Mouse (Mus musculus) brain, embryonic 14.5 days (tissue): ENCODE measurements around the gene Hamp. TPM values are rescaled to one million over a fixed set of nuclear protein-coding genes. Genes with fewer than 3 reads are reported as not detected.
"Not testable (repeated sequence)": the region's sequence is repeated elsewhere in the genome, so short reads cannot be mapped to it uniquely, and the experiment has no call there.

ENCODE experiments used
- DNase-seq: peaks from one replicate; pipeline ENCODE4 v3.0.0-alpha.2; 2011; ENCODE audit warnings: low read depth
- CTCF ChIP-seq: fragments of 200-500 bp; IDR thresholded peaks from 2 replicates; pipeline ENCODE4 v1.5.1; 2012; ENCODE audit warnings: inconsistent platforms, mild to moderate bottlenecking, moderate library complexity, borderline replicate concordance; ENCODE audit not compliant: insufficient read depth, insufficient read length; ENCODE audit errors: extremely low read depth
- POLR2A ChIP-seq: fragments of 200-500 bp; IDR thresholded peaks from 2 replicates; pipeline ENCODE4 v1.6.1; 2012; ENCODE audit warnings: mild to moderate bottlenecking, inconsistent platforms, borderline replicate concordance; ENCODE audit not compliant: poor library complexity, insufficient read depth, insufficient read length, severe bottlenecking; ENCODE audit errors: extremely low read depth
- polyA plus RNA-seq: library from polyadenylated mRNA; depleted of rRNA; stranded (reverse); fragments of >200 nt; gene quantifications from 2 replicates; pipeline ENCODE4 v1.2.3, GENCODE M21; 2012

The Hamp gene
- polyA plus RNA-seq, 1 experiment = not detected

DNA sequence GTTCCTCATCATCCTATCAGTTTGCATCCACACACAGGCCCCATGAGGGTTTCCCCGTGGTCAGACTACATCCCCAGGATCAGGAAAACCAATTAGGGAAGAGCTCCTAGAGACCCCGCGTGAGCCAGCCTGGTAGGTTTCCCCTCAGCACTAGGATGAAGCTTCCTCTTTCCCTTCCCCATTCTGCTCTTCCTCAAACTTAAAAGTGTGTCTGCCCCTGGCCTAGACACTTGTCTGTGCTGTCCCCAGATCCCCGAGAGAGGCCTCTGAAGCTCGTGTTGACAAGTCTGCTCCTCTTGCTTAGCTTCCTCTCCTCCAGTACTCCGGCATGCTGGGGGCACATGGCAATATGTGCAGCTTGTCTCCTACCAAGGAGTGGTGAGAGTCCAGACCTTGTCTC lies 9.6 kb upstream of the Hamp start:
- no peak for DNase-seq
- TF ChIP-seq CTCF = no peak
- TF ChIP-seq POLR2A = no peak

- TF ChIP-seq CTCF (no peak), POLR2A (no peak)
- no peak for DNase-seq
Observed at GRCm38 (mm10) chr7:30952441-30953265, 8.8 kb upstream of the Hamp start.

GRCm38 (mm10) chr7:30949902-30950301 lies 6.1 kb upstream of the Hamp start:
- not testable (repeated sequence) for DNase-seq

GRCm38 (mm10) chr7:30945876-30946275 lies 2.0 kb upstream of the Hamp start:
- DNase-seq = no peak
- TF ChIP-seq CTCF (no peak), POLR2A (no peak)

- DNase-seq = not testable (repeated sequence)
Observed at GRCm38 (mm10) chr7:30945466-30945865, 1.6 kb upstream of the Hamp start.

- DNase-seq = not testable (repeated sequence)
Observed at GRCm38 (mm10) chr7:30944706-30945105, 874 bp upstream of the Hamp start.

DNA sequence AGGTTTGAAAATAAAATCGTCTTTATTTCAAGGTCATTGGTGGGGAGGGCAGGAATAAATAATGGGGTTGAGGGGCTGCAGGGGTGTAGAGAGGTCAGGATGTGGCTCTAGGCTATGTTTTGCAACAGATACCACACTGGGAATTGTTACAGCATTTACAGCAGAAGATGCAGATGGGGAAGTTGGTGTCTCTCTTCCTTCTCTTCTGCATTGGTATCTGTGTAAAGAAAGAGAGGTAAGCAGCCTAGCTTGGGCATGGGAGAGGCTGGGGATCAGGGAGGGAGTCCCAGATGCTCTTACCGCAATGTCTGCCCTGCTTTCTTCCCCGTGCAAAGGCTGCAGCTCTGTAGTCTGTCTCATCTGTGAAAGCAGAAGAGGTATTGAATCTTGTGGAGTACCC lies 1.5 kb downstream of the Hamp start:
- not testable (repeated sequence) for DNase-seq

GRCm38 (mm10) chr7:30940070-30940469 lies 3.8 kb downstream of the Hamp start:
- DNase-seq = not testable (repeated sequence)

DNA sequence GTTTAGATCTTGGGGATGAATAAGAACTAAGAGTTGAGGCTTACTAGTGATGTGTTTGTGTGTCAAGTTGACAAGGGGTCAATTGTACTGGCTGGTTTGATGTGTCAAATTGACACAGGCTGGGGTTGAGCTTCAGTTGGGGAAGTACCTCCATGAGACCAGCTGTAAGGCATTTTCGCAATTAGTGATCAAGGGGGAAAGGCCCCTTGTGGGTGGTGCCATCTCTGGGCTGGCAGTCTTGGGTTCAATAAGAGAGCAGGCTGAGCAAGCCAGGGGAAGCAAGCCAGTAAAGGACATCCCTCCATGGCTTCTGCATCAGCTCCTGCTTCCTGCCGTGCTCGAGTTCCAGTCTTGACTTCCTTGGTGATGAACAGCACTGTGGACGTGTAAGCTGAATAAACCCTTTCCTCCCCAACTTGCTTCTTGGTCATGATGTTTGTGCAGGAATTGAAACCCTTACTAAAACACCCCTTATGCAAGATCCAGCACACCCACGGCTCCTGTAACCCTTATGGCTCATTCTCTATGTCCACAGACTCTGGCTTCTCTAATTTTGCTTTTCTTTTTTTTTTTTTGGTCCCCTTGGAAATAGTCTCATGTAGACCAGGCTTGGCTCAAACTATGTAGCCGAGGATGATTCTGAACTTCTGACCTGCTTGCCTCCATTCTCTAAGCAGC lies 8.3 kb downstream of the Hamp start:
- DNase-seq = not testable (repeated sequence)

DNA sequence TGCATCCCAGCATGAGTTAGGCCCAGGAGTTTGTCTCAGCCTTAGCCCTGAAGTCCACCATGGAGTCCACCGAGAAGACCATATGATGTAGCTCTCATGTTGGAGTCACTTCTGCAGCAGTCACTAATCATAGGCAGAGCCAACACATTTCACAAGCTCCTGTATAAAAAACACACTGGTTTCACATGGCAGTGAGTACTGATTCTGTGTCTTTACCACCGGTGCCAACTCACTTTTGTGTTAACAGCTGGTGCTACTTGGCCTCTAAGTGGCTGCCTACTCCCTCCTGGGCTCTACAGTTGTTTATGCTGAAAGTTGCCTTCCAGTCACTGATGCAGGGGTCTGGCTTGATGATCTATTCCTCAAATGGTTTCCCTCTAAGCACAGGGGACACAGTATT lies 19.3 kb downstream of the Hamp start, which contains the start of gene Hamp2:
Gene Hamp2 (minus strand): TSS at position 101 of the 400 bp plus-strand sequence.
- not testable (repeated sequence) for DNase-seq

DNA sequence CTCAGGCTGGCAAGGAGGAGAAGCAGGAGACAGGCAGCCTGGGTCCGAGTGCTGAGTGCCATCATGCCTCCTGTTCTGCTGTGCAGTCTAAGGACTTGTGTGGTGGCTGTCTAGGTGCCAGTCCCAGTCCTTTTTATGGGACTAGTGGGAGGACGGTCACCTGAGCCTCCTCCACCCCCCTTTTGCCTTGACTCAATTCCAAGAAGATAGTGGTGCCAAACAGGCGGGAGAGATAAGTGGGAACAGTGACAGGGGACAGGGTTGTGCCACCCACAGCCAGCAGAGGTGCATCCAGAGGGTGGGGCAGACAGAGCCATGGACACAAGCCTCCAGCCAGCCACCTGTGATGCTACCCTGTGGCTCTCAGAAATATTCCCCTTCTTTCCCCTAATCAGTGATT lies 19.8 kb downstream of the Hamp start:
- no peak for TF ChIP-seq CTCF
- TF ChIP-seq POLR2A = no peak
- DNase-seq = no peak

DNA sequence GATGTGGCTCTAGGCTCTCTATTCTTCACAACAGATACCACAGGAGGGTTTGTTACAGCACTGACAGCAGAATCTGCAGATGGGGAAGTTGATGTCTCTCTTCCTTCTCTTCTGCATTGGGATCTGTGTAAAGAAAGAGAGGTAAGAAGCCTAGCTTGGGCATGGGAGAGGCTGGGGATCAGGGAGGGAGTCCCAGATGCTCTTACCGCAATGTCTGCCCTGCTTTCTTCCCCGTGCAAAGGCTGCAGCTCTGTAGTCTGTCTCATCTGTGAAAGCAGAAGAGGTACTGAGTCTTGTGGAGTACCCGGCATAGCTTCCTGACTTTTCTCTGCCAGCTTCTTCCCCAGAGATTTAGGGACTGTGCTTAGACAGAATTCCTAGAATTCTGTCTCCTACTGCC lies 21.3 kb downstream of the Hamp start:
- not testable (repeated sequence) for DNase-seq

- TF ChIP-seq CTCF (no peak), POLR2A (no peak)
- no peak for DNase-seq
Observed at GRCm38 (mm10) chr7:30920217-30920616, 23.6 kb downstream of the Hamp start.

DNA sequence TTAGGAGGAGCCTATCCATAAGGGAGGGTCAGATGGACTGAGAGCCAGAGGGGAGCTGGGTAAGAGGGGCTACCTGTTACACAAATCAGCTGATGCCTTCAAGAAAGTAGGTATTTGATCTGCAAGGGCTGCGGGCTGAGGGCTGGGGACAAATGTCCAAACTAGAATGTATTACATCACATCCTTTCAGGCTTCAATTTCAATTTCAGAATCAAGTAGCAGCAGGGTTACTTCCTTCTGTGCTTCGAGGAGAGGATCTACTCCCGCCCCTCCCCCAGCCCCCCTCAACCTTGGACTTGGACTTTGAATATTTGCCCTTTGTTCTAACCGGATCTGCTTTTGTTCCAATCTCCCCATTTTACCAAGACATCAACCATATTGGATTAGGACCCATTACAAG lies 26.6 kb downstream of the Hamp start:
- TF ChIP-seq CTCF = no peak
- no peak for TF ChIP-seq POLR2A

More for the DNA sequence above, 26.6 kb downstream of the Hamp start:
- DNase-seq = no peak
